Mouse (Mus musculus) ES-Bruce4 (cell line): ENCODE measurements around the gene Olfr806.

Source experiments
- CTCF ChIP-seq: IDR thresholded peaks from one replicate; pipeline ENCODE4 v1.8.1; 2011; ENCODE audit warnings: low read depth, low read length
- EP300 ChIP-seq: IDR thresholded peaks from 2 replicates; pipeline ENCODE4 v1.6.1; 2011; ENCODE audit warnings: low read depth, low read length; ENCODE audit not compliant: insufficient read depth

GRCm38 (mm10) chr10:129741821-129742220 lies at the start of gene Olfr806:
- no peak for TF ChIP-seq CTCF
- no peak for TF ChIP-seq EP300
